Mouse (Mus musculus): Measurements from ENCODE around the gene Inf2.

DNA sequence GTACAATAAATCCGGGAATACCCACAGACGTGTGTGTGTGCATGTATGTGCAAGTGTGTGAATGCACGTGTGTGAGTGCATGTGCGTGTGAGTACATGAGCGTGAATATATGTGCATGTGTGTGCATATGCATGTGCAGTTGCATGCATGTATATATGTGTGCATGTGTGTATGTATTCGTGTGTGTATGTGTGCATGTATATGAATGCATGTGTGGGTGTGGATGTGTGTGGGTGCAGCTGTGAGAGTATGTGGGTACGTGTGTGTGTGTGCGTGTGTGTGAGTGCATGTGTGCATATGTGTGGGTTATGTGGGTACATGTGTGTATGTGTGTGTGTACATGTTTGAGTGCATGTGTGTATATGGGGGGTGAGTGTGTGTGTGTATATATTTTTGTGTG lies 42.5 kb upstream of the Inf2 start:
- TF ChIP-seq CTCF (IDR thresholded peaks at IDR 0.05; ENCODE audit: low read depth): no peak
- TF ChIP-seq EP300 (IDR thresholded peaks at IDR 0.05; ENCODE audit: low read depth): no peak
